Mouse (Mus musculus): ENCODE results near the gene M6pr.

- no peak for TF ChIP-seq CTCF (IDR thresholded peaks at IDR 0.05; ENCODE audit: borderline replicate concordance, control insufficient read depth, extremely low read depth, insufficient read depth, low read length, poor library complexity)
- TF ChIP-seq POLR2A (IDR thresholded peaks at IDR 0.05; ENCODE audit: control insufficient read depth, extremely low read depth, insufficient read depth, low read length, poor library complexity) = no peak
Measured at GRCm38 (mm10) chr6:122283429-122283828, 25.1 kb upstream of the M6pr start.
